Mouse (Mus musculus): Measurements from ENCODE around the gene Hnrnph3. TPM values are rescaled to one million over a fixed set of nuclear protein-coding genes. Genes with fewer than 3 reads are reported as not detected.

Hnrnph3 gene
- polyA plus RNA-seq, 1 experiment from 2014 or later: 38.8 TPM

- no peaks in the 10 kb centered on the region for H3K36me3 ChIP-seq (ENCODE audit: insufficient read depth, low read length)
- H3K4me1 ChIP-seq (ENCODE audit: insufficient read depth, low read depth, low read length): 0 out of 2 replicates have a peak, but pooled peaks cover 3% of the 10 kb centered on the region
- H3K9ac ChIP-seq (replicated peaks; ENCODE audit: low read depth): no peak overlapping the region
- H3K4me3 ChIP-seq (ENCODE audit: low read depth, low read length): no peak overlapping the region
- H3K27me3 ChIP-seq (replicated peaks; ENCODE audit: insufficient read depth, low read length): no peaks in the 10 kb centered on the region
- no peak overlapping the region for H3K27ac ChIP-seq (ENCODE audit: low read length)
- 77% methylated on average over 6 of the region's 6 CpGs for WGBS
- H3K4me2 ChIP-seq (replicated peaks; ENCODE audit: low read depth, low read length): no peak overlapping the region
- ATAC-seq (no peak), DNase-seq (ENCODE audit: low spot score) (no peak)
- no peak for TF ChIP-seq EP300 (IDR thresholded peaks at IDR 0.05)
- no peak for TF ChIP-seq CTCF (IDR thresholded peaks at IDR 0.05)
- no peaks in the 10 kb centered on the region for H3K9me3 ChIP-seq (ENCODE audit: low read length)
These were observed 2.8 kb upstream of the Hnrnph3 start for GRCm38 (mm10) chr10:63026795-63027160.

GRCm38 (mm10) chr10:63026156-63026794, 2.3 kb upstream of the Hnrnph3 start:
- no peak for TF ChIP-seq CTCF (IDR thresholded peaks at IDR 0.05)
- no peak for TF ChIP-seq EP300 (IDR thresholded peaks at IDR 0.05)
- ATAC-seq (no peak), DNase-seq (ENCODE audit: low spot score) (no peak)
- Histone ChIP-seq H3K27ac (ENCODE audit: low read length) (no peak overlapping the region), H3K4me1 (ENCODE audit: insufficient read depth, low read depth, low read length) (peaks cover 7% of the 10 kb centered on the region; the same call in 1 of the 2 replicates), H3K9me3 (ENCODE audit: low read length) (no peaks in the 10 kb centered on the region), H3K27me3 (replicated peaks; ENCODE audit: insufficient read depth, low read length) (no peaks in the 10 kb centered on the region), H3K36me3 (ENCODE audit: insufficient read depth, low read length) (no peaks in the 10 kb centered on the region), H3K4me2 (replicated peaks; ENCODE audit: low read depth, low read length) (no peak overlapping the region), H3K9ac (replicated peaks; ENCODE audit: low read depth) (no peak overlapping the region), H3K4me3 (ENCODE audit: low read depth, low read length) (no peak overlapping the region)
- 53% methylated on average over 8 of the region's 8 CpGs for WGBS

GRCm38 (mm10) chr10:63025491-63026011, 1.5 kb upstream of the Hnrnph3 start:
- peaks cover 10% of the 10 kb centered on the region; the same call in 1 of the 2 replicates for H3K4me1 ChIP-seq (ENCODE audit: insufficient read depth, low read depth, low read length)
- no peaks in the 10 kb centered on the region for H3K36me3 ChIP-seq (ENCODE audit: insufficient read depth, low read length)
- 63% methylated on average over 6 of the region's 6 CpGs for WGBS
- no peaks in the 10 kb centered on the region for H3K27me3 ChIP-seq (replicated peaks; ENCODE audit: insufficient read depth, low read length)
- no peak overlapping the region for H3K27ac ChIP-seq (ENCODE audit: low read length)
- no peaks in the 10 kb centered on the region for H3K9me3 ChIP-seq (ENCODE audit: low read length)
- no peak overlapping the region for H3K4me3 ChIP-seq (ENCODE audit: low read depth, low read length)
- TF ChIP-seq CTCF (IDR thresholded peaks at IDR 0.05): no peak
- ATAC-seq: no peak
- no peak overlapping the region for H3K9ac ChIP-seq (replicated peaks; ENCODE audit: low read depth)
- H3K4me2 ChIP-seq (replicated peaks; ENCODE audit: low read depth, low read length): no peak overlapping the region
- no peak for DNase-seq (ENCODE audit: low spot score)

GRCm38 (mm10) chr10:63025016-63025415, 999 bp upstream of the Hnrnph3 start:
- DNase-seq (ENCODE audit: low spot score) (peak; percentile 72), ATAC-seq (no peak)
- H3K4me2 ChIP-seq (replicated peaks; ENCODE audit: low read depth, low read length): peak overlapping the region; percentile 64; the same call in 1 of the 2 replicates
- H3K27ac ChIP-seq (ENCODE audit: low read length): no peak overlapping the region
- H3K27me3 ChIP-seq (replicated peaks; ENCODE audit: insufficient read depth, low read length): no peaks in the 10 kb centered on the region
- H3K9ac ChIP-seq (replicated peaks; ENCODE audit: low read depth): no peak overlapping the region
- peaks cover 10% of the 10 kb centered on the region; the same call in 1 of the 2 replicates for H3K4me1 ChIP-seq (ENCODE audit: insufficient read depth, low read depth, low read length)
- WGBS: 17% methylated on average over 2 of the region's 2 CpGs
- H3K4me3 ChIP-seq (ENCODE audit: low read depth, low read length): no peak overlapping the region; the same call in 1 of the 2 replicates
- H3K9me3 ChIP-seq (ENCODE audit: low read length): no peaks in the 10 kb centered on the region
- TF ChIP-seq CTCF (IDR thresholded peaks at IDR 0.05) (no peak), EP300 (IDR thresholded peaks at IDR 0.05) (no peak)
- H3K36me3 ChIP-seq (ENCODE audit: insufficient read depth, low read length): no peaks in the 10 kb centered on the region

- Histone ChIP-seq H3K36me3 (ENCODE audit: insufficient read depth, low read length) (no peaks in the 10 kb centered on the region), H3K9ac (replicated peaks; ENCODE audit: low read depth) (peak overlapping the region; percentile 56), H3K4me1 (ENCODE audit: insufficient read depth, low read depth, low read length) (peaks cover 10% of the 10 kb centered on the region; the same call in 1 of the 2 replicates), H3K4me2 (replicated peaks; ENCODE audit: low read depth, low read length) (peak overlapping the region; percentile 64), H3K9me3 (ENCODE audit: low read length) (no peaks in the 10 kb centered on the region), H3K27me3 (replicated peaks; ENCODE audit: insufficient read depth, low read length) (no peaks in the 10 kb centered on the region), H3K27ac (ENCODE audit: low read length) (peak overlapping the region; percentile 99), H3K4me3 (ENCODE audit: low read depth, low read length) (peak overlapping the region; percentile 88)
- DNase-seq (ENCODE audit: low spot score): peak; percentile 77
- ATAC-seq: peak; percentile 46
- WGBS: 0% methylated on average over 8 of the region's 8 CpGs
- TF ChIP-seq EP300 (IDR thresholded peaks at IDR 0.05): no peak
- TF ChIP-seq CTCF (IDR thresholded peaks at IDR 0.05): peak; percentile 74
These were observed 528 bp upstream of the Hnrnph3 start for GRCm38 (mm10) chr10:63024580-63024910.

GRCm38 (mm10) chr10:63023121-63023748, 782 bp downstream of the Hnrnph3 start:
- peaks cover 10% of the 10 kb centered on the region; the same call in 1 of the 2 replicates for H3K4me1 ChIP-seq (ENCODE audit: insufficient read depth, low read depth, low read length)
- H3K27me3 ChIP-seq (replicated peaks; ENCODE audit: insufficient read depth, low read length): no peaks in the 10 kb centered on the region
- TF ChIP-seq CTCF (IDR thresholded peaks at IDR 0.05): no peak
- TF ChIP-seq EP300 (IDR thresholded peaks at IDR 0.05): no peak; the same call in 1 of the 2 replicates
- 4% methylated on average over 26 of the region's 68 CpGs for WGBS
- H3K4me2 ChIP-seq (replicated peaks; ENCODE audit: low read depth, low read length): peak overlapping the region; percentile 64
- DNase-seq (ENCODE audit: low spot score) (peak; percentile 69), ATAC-seq (peak; percentile 27)
- no peaks in the 10 kb centered on the region for H3K36me3 ChIP-seq (ENCODE audit: insufficient read depth, low read length)
- H3K4me3 ChIP-seq (ENCODE audit: low read depth, low read length): peak overlapping the region; percentile 88
- peak overlapping the region; percentile 98 for H3K9ac ChIP-seq (replicated peaks; ENCODE audit: low read depth)
- H3K27ac ChIP-seq (ENCODE audit: low read length): peak overlapping the region; percentile 99
- no peaks in the 10 kb centered on the region for H3K9me3 ChIP-seq (ENCODE audit: low read length)

Data from lung, postnatal 0 days (tissue).